Mouse (Mus musculus) lung, postnatal 0 days (tissue): Measurements from ENCODE around the gene Nsun2.

ENCODE experiments used
- CTCF ChIP-seq: IDR thresholded peaks from 2 replicates; pipeline ENCODE4 v1.5.1; 2016; ENCODE audit warnings: antibody characterized with exemption, mild to moderate bottlenecking
- EP300 ChIP-seq: IDR thresholded peaks from 2 replicates; pipeline ENCODE4 v1.6.1; 2016; ENCODE audit warnings: antibody characterized with exemption, mild to moderate bottlenecking, control low read depth

GRCm38 (mm10) chr13:69498276-69498675, 35.3 kb upstream of the Nsun2 start:
- TF ChIP-seq CTCF (no peak), EP300 (no peak)
